Mouse (Mus musculus): ENCODE results near the gene Clcn6. TPM values are rescaled to one million over a fixed set of nuclear protein-coding genes. Genes with fewer than 3 reads are reported as not detected.
A peak's percentile ranks its signal among the peaks of the same experiment; 100 is the strongest.

The Clcn6 gene
- polyA plus RNA-seq (2015; fragmentation: Nextera tagmentation; extraction: Ambion mirVana): 36.5 and 36.9 TPM in 2 replicates

DNA sequence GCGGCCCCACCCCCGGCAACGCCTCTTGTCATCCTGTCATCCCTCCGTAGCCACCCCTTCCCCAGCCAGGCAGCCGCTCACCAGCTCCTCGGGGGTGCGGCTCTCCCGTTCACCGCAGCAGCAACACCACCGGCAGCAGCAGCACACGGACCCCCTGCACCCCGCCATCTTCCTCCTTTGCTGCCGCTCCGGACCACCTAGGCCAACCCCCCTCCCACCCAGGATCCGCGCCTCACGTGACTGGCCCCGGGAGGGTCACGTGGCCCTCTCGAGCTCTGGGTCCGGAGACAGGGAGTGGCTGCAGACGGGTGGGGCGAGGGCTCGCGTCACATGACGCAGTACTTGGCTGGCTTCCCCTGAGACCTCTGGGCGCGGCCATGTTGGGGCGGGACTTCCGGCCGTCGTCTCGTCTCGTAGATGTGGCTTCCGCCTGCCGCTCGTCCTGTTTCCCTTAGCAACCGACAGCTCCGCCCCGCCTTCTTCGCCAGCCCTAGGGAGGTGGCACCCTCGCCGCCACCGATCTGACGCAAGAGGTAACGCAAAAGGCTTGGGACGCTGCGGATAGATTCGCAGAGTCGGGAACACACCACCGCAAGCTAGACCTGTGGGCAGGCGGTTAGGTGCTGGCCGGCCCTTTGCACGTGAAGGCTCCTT, at the start of gene Clcn6, which contains the start of gene Mthfr:
Clcn6 (minus strand) TSS at position 222 of the 654 bp plus-strand sequence.
Mthfr (plus strand) TSS at position 478 of the 654 bp plus-strand sequence.
- H3K27me3 ChIP-seq (ENCODE audit: control insufficient read depth, insufficient read depth, low read depth, low read length): no peaks in the 10 kb centered on the region
- under 1% methylated on average over 52 of the region's 54 CpGs for WGBS
- peak within 1 kb of the TSS; percentile 80 for H3K9ac ChIP-seq (ENCODE audit: low read depth, low read length)
- H3K9me3 ChIP-seq (replicated peaks; ENCODE audit: control insufficient read depth, low read length, poor library complexity, severe bottlenecking): no peaks in the 10 kb centered on the region
- H3K36me3 ChIP-seq (ENCODE audit: control insufficient read depth, insufficient read depth, low read length): peaks cover 2% of the 10 kb centered on the region; the same call in 1 of the 2 replicates
- H3K4me2 ChIP-seq (ENCODE audit: low read length): peak within 1 kb of the TSS; percentile 85
- peak; percentile 92 for ATAC-seq
- peak within 1 kb of the TSS; percentile 72 for H3K4me3 ChIP-seq (ENCODE audit: low read depth, low read length)
- H3K4me1 ChIP-seq (ENCODE audit: control insufficient read depth, insufficient read depth, low read length): peaks cover 43% of the 10 kb centered on the region
- peak within 1 kb of the TSS; percentile 90 for H3K27ac ChIP-seq (ENCODE audit: low read length)

- Histone ChIP-seq H3K9me3 (replicated peaks; ENCODE audit: control insufficient read depth, low read length, poor library complexity, severe bottlenecking) (no peaks in the 10 kb centered on the region), H3K27me3 (ENCODE audit: control insufficient read depth, insufficient read depth, low read depth, low read length) (no peaks in the 10 kb centered on the region), H3K4me3 (ENCODE audit: low read depth, low read length) (peak within 1 kb of the TSS; percentile 53), H3K4me2 (ENCODE audit: low read length) (peak within 1 kb of the TSS; percentile 90), H3K4me1 (ENCODE audit: control insufficient read depth, insufficient read depth, low read length) (peaks cover 10% of the 10 kb centered on the region), H3K27ac (ENCODE audit: low read length) (peak within 1 kb of the TSS; percentile 78), H3K36me3 (ENCODE audit: control insufficient read depth, insufficient read depth, low read length) (no peaks in the 10 kb centered on the region), H3K9ac (ENCODE audit: low read depth, low read length) (peak within 1 kb of the TSS; percentile 68)
- ATAC-seq: peak; percentile 94
- WGBS: 4% methylated on average over 33 of the region's 34 CpGs
Observed at GRCm38 (mm10) chr4:148087907-148088527, 49.4 kb upstream of the Clcn6 start, which contains the start of gene Agtrap. TSS of gene Agtrap (minus strand) at chr4:148088031.

GRCm38 (mm10) chr4:148087091-148087906, 48.7 kb upstream of the Clcn6 start:
- H3K4me2 ChIP-seq (ENCODE audit: low read length): peak overlapping the region; percentile 90
- 5% methylated on average over 24 of the region's 30 CpGs for WGBS
- H3K4me1 ChIP-seq (ENCODE audit: control insufficient read depth, insufficient read depth, low read length): peaks cover 10% of the 10 kb centered on the region
- no peak overlapping the region for H3K27ac ChIP-seq (ENCODE audit: low read length)
- ATAC-seq: no peak; the same call in 1 of the 2 replicates
- H3K9me3 ChIP-seq (replicated peaks; ENCODE audit: control insufficient read depth, low read length, poor library complexity, severe bottlenecking): no peaks in the 10 kb centered on the region
- peak overlapping the region; percentile 68 for H3K9ac ChIP-seq (ENCODE audit: low read depth, low read length)
- no peaks in the 10 kb centered on the region for H3K27me3 ChIP-seq (ENCODE audit: control insufficient read depth, insufficient read depth, low read depth, low read length)
- peak overlapping the region; percentile 53 for H3K4me3 ChIP-seq (ENCODE audit: low read depth, low read length)
- H3K36me3 ChIP-seq (ENCODE audit: control insufficient read depth, insufficient read depth, low read length): no peaks in the 10 kb centered on the region

DNA sequence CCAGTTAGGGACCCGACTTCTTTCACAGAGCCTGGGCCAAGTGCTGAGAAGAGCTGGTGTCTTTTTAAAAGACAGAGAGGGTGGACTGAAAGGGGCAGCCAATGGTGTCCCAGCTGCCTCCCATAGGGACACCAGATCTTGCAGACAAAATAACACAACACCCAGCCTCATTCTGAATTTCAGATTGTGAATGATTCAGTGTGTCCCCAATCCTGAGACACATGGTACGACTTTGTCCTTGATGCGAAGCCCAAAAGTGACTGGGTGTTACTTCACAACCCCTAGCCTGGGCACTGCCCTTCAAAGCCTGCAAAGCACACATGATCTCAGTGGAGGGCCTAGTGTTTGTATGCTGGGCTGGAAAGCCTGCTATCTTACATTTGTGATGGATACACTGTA, 47.3 kb upstream of the Clcn6 start:
- ATAC-seq: no peak
- 76% methylated on average over 3 of the region's 3 CpGs for WGBS
- no peak overlapping the region for H3K4me2 ChIP-seq (ENCODE audit: low read length)
- H3K27me3 ChIP-seq (ENCODE audit: control insufficient read depth, insufficient read depth, low read depth, low read length): no peaks in the 10 kb centered on the region
- H3K4me3 ChIP-seq (ENCODE audit: low read depth, low read length): no peak overlapping the region
- no peaks in the 10 kb centered on the region for H3K36me3 ChIP-seq (ENCODE audit: control insufficient read depth, insufficient read depth, low read length)
- peaks cover 10% of the 10 kb centered on the region for H3K4me1 ChIP-seq (ENCODE audit: control insufficient read depth, insufficient read depth, low read length)
- H3K9me3 ChIP-seq (replicated peaks; ENCODE audit: control insufficient read depth, low read length, poor library complexity, severe bottlenecking): no peaks in the 10 kb centered on the region
- H3K27ac ChIP-seq (ENCODE audit: low read length): no peak overlapping the region
- H3K9ac ChIP-seq (ENCODE audit: low read depth, low read length): no peak overlapping the region

DNA sequence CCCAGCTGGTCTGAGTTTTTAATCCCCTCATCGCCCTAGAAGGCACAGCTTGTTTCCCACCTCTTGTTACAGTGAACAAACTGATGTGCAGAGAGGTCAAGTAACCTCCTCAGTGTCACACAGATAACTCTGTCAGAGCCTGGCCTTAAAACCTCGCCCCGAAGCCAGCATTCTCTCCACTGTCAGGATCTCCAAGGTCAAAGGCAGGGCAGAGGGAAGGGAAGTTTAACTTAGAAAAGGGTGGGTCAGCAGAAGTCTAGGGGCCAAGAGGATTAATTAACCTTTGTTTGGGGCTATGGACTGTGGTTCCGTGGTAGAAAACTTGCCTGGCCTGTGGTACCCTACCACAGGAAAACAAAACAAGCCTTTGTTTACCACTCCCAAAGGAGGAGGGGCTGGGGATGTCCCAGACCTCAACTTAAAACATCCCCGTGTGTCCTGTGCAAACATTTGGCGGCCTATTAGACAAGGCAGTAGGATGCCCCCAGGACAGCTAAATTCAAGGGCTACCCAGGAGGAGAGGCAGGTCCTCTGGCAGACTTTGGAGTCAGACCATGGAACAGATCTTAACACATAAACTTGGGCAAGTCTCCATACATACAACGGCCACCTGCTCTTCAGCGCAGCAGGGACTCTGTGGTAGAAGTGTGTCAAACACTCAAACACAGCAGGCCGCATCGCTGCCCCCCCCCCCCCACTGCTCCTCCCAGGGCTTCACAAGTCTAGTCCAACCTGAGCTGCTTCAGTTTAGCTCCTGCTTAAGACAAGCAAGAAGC, 46.7 kb upstream of the Clcn6 start:
- H3K27ac ChIP-seq (ENCODE audit: low read length): no peak overlapping the region
- H3K27me3 ChIP-seq (ENCODE audit: control insufficient read depth, insufficient read depth, low read depth, low read length): no peaks in the 10 kb centered on the region
- peaks cover 10% of the 10 kb centered on the region for H3K4me1 ChIP-seq (ENCODE audit: control insufficient read depth, insufficient read depth, low read length)
- no peak overlapping the region for H3K4me3 ChIP-seq (ENCODE audit: low read depth, low read length)
- WGBS: 48% methylated on average over 10 of the region's 10 CpGs
- no peak overlapping the region for H3K9ac ChIP-seq (ENCODE audit: low read depth, low read length)
- no peak overlapping the region for H3K4me2 ChIP-seq (ENCODE audit: low read length)
- no peaks in the 10 kb centered on the region for H3K9me3 ChIP-seq (replicated peaks; ENCODE audit: control insufficient read depth, low read length, poor library complexity, severe bottlenecking)
- no peaks in the 10 kb centered on the region for H3K36me3 ChIP-seq (ENCODE audit: control insufficient read depth, insufficient read depth, low read length)
- no peak for ATAC-seq

DNA sequence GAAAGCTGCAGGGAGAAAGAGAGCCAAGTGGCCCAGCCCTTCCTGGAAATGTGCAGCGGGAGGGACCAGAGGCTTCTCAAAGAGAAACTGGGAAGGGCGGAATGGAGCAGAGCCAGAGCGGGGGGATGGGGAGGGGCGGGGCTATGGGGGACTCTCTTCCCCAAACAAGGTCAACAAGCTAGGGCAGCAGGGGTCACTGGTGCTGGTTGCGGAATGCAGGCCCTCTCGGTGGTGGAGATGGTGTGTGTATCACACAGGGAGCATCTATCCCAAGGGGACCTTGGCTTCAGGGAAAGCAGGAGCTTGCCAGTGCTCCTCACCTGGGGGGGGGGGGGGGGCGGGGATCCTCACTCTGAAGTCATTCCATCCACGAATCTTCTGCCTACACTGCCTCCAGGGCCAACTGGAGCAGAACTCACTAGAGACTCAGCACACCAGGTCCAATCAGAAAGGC, 45.7 kb upstream of the Clcn6 start:
- Histone ChIP-seq H3K4me1 (ENCODE audit: control insufficient read depth, insufficient read depth, low read length) (peaks cover 10% of the 10 kb centered on the region), H3K36me3 (ENCODE audit: control insufficient read depth, insufficient read depth, low read length) (no peaks in the 10 kb centered on the region), H3K27me3 (ENCODE audit: control insufficient read depth, insufficient read depth, low read depth, low read length) (no peaks in the 10 kb centered on the region), H3K9ac (ENCODE audit: low read depth, low read length) (no peak overlapping the region), H3K9me3 (replicated peaks; ENCODE audit: control insufficient read depth, low read length, poor library complexity, severe bottlenecking) (no peaks in the 10 kb centered on the region), H3K4me2 (ENCODE audit: low read length) (no peak overlapping the region), H3K4me3 (ENCODE audit: low read depth, low read length) (no peak overlapping the region), H3K27ac (ENCODE audit: low read length) (no peak overlapping the region)
- 27% methylated on average over 8 of the region's 8 CpGs for WGBS
- ATAC-seq: no peak

GRCm38 (mm10) chr4:148083176-148083899, 44.7 kb upstream of the Clcn6 start:
- H3K27ac ChIP-seq (ENCODE audit: low read length): no peak overlapping the region
- 67% methylated on average over 21 of the region's 21 CpGs for WGBS
- H3K36me3 ChIP-seq (ENCODE audit: control insufficient read depth, insufficient read depth, low read length): no peaks in the 10 kb centered on the region
- ATAC-seq: no peak
- H3K4me1 ChIP-seq (ENCODE audit: control insufficient read depth, insufficient read depth, low read length): peaks cover 9% of the 10 kb centered on the region
- no peaks in the 10 kb centered on the region for H3K9me3 ChIP-seq (replicated peaks; ENCODE audit: control insufficient read depth, low read length, poor library complexity, severe bottlenecking)
- no peaks in the 10 kb centered on the region for H3K27me3 ChIP-seq (ENCODE audit: control insufficient read depth, insufficient read depth, low read depth, low read length)
- H3K4me2 ChIP-seq (ENCODE audit: low read length): no peak overlapping the region
- no peak overlapping the region for H3K4me3 ChIP-seq (ENCODE audit: low read depth, low read length)
- H3K9ac ChIP-seq (ENCODE audit: low read depth, low read length): no peak overlapping the region

All from midbrain, embryonic 16.5 days (tissue).